ENCODE assay signal across 13 mouse cellular contexts in the genomic region with DNA sequence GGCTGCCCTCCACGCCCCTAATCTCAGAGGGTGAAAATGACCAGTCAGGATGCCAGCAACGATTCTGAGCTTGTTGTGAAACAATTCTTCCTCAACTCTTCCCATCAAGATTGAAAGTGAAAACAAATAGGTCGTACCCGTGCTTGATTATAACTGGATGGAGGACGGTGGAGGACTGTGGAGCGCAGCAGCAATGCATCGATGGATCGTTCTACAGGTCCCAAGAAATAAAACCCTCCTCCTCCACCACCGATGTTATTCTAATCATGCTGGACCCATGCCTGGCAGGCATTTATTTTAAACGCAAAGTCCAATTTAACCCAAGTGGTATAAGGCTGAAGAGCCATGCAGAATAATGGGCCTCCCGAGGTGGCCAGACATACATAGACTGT.
DNase-seq lines count a peak whose midpoint lies in the region; ATAC-seq lines count a peak whose summit lies in the region.
"Had no signal": no experiment of that assay in that cellular context is flagged by ENCODE, and none has a peak within 500 bp of the region (broad histone marks: within the 10 kb centered on the region; RNA-seq: fewer than 3 reads in every experiment).

No protein-coding gene starts in this region.

- no peak for ATAC-seq in forebrain, embryonic 15.5 days (replicated peaks)
- no peak for ATAC-seq in forebrain, embryonic 12.5 days (ENCODE audit: low FRiP score)
- no peak for ATAC-seq in midbrain, embryonic 12.5 days (ENCODE audit: low FRiP score, low read depth)
- ATAC-seq in midbrain, embryonic 11.5 days (ENCODE audit: low FRiP score): no peak
- no peak for ATAC-seq in hindbrain, embryonic 16.5 days
- ATAC-seq in neural tube, embryonic 15.5 days (ENCODE audit: low FRiP score): no peak
- ATAC-seq in activated CD4-positive, CD25-positive, alpha-beta regulatory T cell, adult 4 months: no peak
- no peak for ATAC-seq in kidney, embryonic 14.5 days (ENCODE audit: low FRiP score, low TSS enrichment)
- ATAC-seq: Patski had no signal

- no peaks in the 10 kb centered on the region for H3K27me3 ChIP-seq in forebrain, embryonic 15.5 days
- H3K27me3 ChIP-seq in forebrain, embryonic 12.5 days: 0 out of 2 replicates have a peak, but pooled peaks cover 6% of the 10 kb centered on the region
- no peaks in the 10 kb centered on the region for H3K27me3 ChIP-seq in midbrain, embryonic 12.5 days
- H3K27me3 ChIP-seq in midbrain, embryonic 11.5 days (ENCODE audit: control insufficient read depth, insufficient read depth, low read length): no peaks in the 10 kb centered on the region; the same call in 1 of the 2 replicates
- no peaks in the 10 kb centered on the region for H3K27me3 ChIP-seq in hindbrain, embryonic 16.5 days (replicated peaks; ENCODE audit: control insufficient read depth, insufficient read depth, low read length)
- H3K27me3 ChIP-seq in neural tube, embryonic 15.5 days (replicated peaks): no peaks in the 10 kb centered on the region
- no peaks in the 10 kb centered on the region for H3K27me3 ChIP-seq in kidney, embryonic 14.5 days (ENCODE audit: control insufficient read depth, insufficient read depth, low read length)
- H3K27me3 ChIP-seq: heart, embryonic 15.5 days had no signal

- 78% methylated on average over 11 of the region's 11 CpGs for WGBS in forebrain, embryonic 15.5 days
- 86% methylated on average over 11 of the region's 11 CpGs for WGBS in forebrain, embryonic 12.5 days
- WGBS in midbrain, embryonic 12.5 days: 90% methylated on average over 11 of the region's 11 CpGs
- 92% methylated on average over 11 of the region's 11 CpGs for WGBS in midbrain, embryonic 11.5 days
- 75% methylated on average over 11 of the region's 11 CpGs for WGBS in hindbrain, embryonic 16.5 days
- WGBS in neural tube, embryonic 15.5 days: 80% methylated on average over 11 of the region's 11 CpGs
- 89% methylated on average over 11 of the region's 11 CpGs for WGBS in kidney, embryonic 14.5 days

- peak overlapping the region; percentile 76 for H3K27ac ChIP-seq in forebrain, embryonic 15.5 days (replicated peaks)
- H3K27ac ChIP-seq in forebrain, embryonic 12.5 days: no peak overlapping the region
- peak overlapping the region; percentile 36; the same call in 1 of the 2 replicates for H3K27ac ChIP-seq in midbrain, embryonic 12.5 days (replicated peaks)
- H3K27ac ChIP-seq in midbrain, embryonic 11.5 days (ENCODE audit: low read depth, low read length): no peak overlapping the region
- H3K27ac ChIP-seq in hindbrain, embryonic 16.5 days (ENCODE audit: low read depth, low read length): peak overlapping the region; percentile 57
- peak overlapping the region; percentile 56; the same call in 1 of the 2 replicates for H3K27ac ChIP-seq in neural tube, embryonic 15.5 days (replicated peaks)
- no peak overlapping the region for H3K27ac ChIP-seq in kidney, embryonic 14.5 days (ENCODE audit: low read depth, low read length)
- H3K27ac ChIP-seq: heart, embryonic 15.5 days had no signal

- H3K4me2 ChIP-seq in forebrain, embryonic 15.5 days (replicated peaks): no peak overlapping the region
- no peak overlapping the region for H3K4me2 ChIP-seq in forebrain, embryonic 12.5 days
- H3K4me2 ChIP-seq in midbrain, embryonic 12.5 days (replicated peaks): no peak overlapping the region
- H3K4me2 ChIP-seq in midbrain, embryonic 11.5 days: no peak overlapping the region
- H3K4me2 ChIP-seq in hindbrain, embryonic 16.5 days (ENCODE audit: low read length): no peak overlapping the region
- no peak overlapping the region for H3K4me2 ChIP-seq in neural tube, embryonic 15.5 days
- no peak overlapping the region for H3K4me2 ChIP-seq in kidney, embryonic 14.5 days (replicated peaks; ENCODE audit: low read depth, low read length)
- H3K4me2 ChIP-seq: heart, embryonic 15.5 days had no signal

- H3K9ac ChIP-seq in forebrain, embryonic 15.5 days (replicated peaks): no peak overlapping the region
- H3K9ac ChIP-seq in forebrain, embryonic 12.5 days: no peak overlapping the region
- no peak overlapping the region for H3K9ac ChIP-seq in midbrain, embryonic 12.5 days (replicated peaks)
- H3K9ac ChIP-seq in midbrain, embryonic 11.5 days (ENCODE audit: low read length): no peak overlapping the region
- H3K9ac ChIP-seq in hindbrain, embryonic 16.5 days (ENCODE audit: low read depth, low read length): no peak overlapping the region
- H3K9ac ChIP-seq in neural tube, embryonic 15.5 days (replicated peaks): no peak overlapping the region
- H3K9ac ChIP-seq in kidney, embryonic 14.5 days (ENCODE audit: low read depth, low read length): no peak overlapping the region
- H3K9ac ChIP-seq: heart, embryonic 15.5 days had no signal

- DNase-seq in midbrain, embryonic 11.5 days (ENCODE audit: low spot score, missing footprints): no peak
- DNase-seq: kidney, adult 8-10 months; kidney, postnatal 4 days had no signal

- H3K4me1 ChIP-seq in forebrain, embryonic 15.5 days: peaks cover 34% of the 10 kb centered on the region
- H3K4me1 ChIP-seq in forebrain, embryonic 12.5 days: peaks cover 12% of the 10 kb centered on the region
- H3K4me1 ChIP-seq in midbrain, embryonic 12.5 days: peaks cover 14% of the 10 kb centered on the region
- no peaks in the 10 kb centered on the region for H3K4me1 ChIP-seq in midbrain, embryonic 11.5 days (ENCODE audit: control insufficient read depth, insufficient read depth, low read length)
- peaks cover 22% of the 10 kb centered on the region for H3K4me1 ChIP-seq in hindbrain, embryonic 16.5 days (ENCODE audit: control insufficient read depth, insufficient read depth, low read depth, low read length)
- H3K4me1 ChIP-seq in neural tube, embryonic 15.5 days: peaks cover 28% of the 10 kb centered on the region
- no peaks in the 10 kb centered on the region for H3K4me1 ChIP-seq in kidney, embryonic 14.5 days (ENCODE audit: control insufficient read depth, insufficient read depth, low read length)
- H3K4me1 ChIP-seq: heart, embryonic 15.5 days had no signal

- H3K36me3 ChIP-seq in forebrain, embryonic 15.5 days: no peaks in the 10 kb centered on the region
- no peaks in the 10 kb centered on the region for H3K36me3 ChIP-seq in forebrain, embryonic 12.5 days (replicated peaks)
- no peaks in the 10 kb centered on the region for H3K36me3 ChIP-seq in midbrain, embryonic 12.5 days
- no peaks in the 10 kb centered on the region for H3K36me3 ChIP-seq in midbrain, embryonic 11.5 days (ENCODE audit: control insufficient read depth, insufficient read depth, low read length)
- H3K36me3 ChIP-seq in hindbrain, embryonic 16.5 days (ENCODE audit: control insufficient read depth, insufficient read depth, low read length): no peaks in the 10 kb centered on the region
- H3K36me3 ChIP-seq in neural tube, embryonic 15.5 days: no peaks in the 10 kb centered on the region
- no peaks in the 10 kb centered on the region for H3K36me3 ChIP-seq in kidney, embryonic 14.5 days (ENCODE audit: control insufficient read depth, insufficient read depth, low read length)
- H3K36me3 ChIP-seq: heart, embryonic 15.5 days had no signal

- no peaks in the 10 kb centered on the region for H3K9me3 ChIP-seq in forebrain, embryonic 15.5 days
- no peaks in the 10 kb centered on the region for H3K9me3 ChIP-seq in forebrain, embryonic 12.5 days
- no peaks in the 10 kb centered on the region for H3K9me3 ChIP-seq in midbrain, embryonic 12.5 days
- no peaks in the 10 kb centered on the region for H3K9me3 ChIP-seq in midbrain, embryonic 11.5 days (ENCODE audit: control insufficient read depth, low read length)
- H3K9me3 ChIP-seq in hindbrain, embryonic 16.5 days (ENCODE audit: control insufficient read depth, low read length): no peaks in the 10 kb centered on the region
- H3K9me3 ChIP-seq in neural tube, embryonic 15.5 days (replicated peaks): no peaks in the 10 kb centered on the region
- no peaks in the 10 kb centered on the region for H3K9me3 ChIP-seq in kidney, embryonic 14.5 days (ENCODE audit: control insufficient read depth, low read length)
- H3K9me3 ChIP-seq: heart, embryonic 15.5 days had no signal

- H3K4me3 ChIP-seq in forebrain, embryonic 15.5 days: no peak overlapping the region
- H3K4me3 ChIP-seq in forebrain, embryonic 12.5 days (replicated peaks): no peak overlapping the region
- no peak overlapping the region for H3K4me3 ChIP-seq in midbrain, embryonic 12.5 days
- no peak overlapping the region for H3K4me3 ChIP-seq in midbrain, embryonic 11.5 days (ENCODE audit: low read depth, low read length)
- no peak overlapping the region for H3K4me3 ChIP-seq in hindbrain, embryonic 16.5 days (ENCODE audit: low read length)
- H3K4me3 ChIP-seq in neural tube, embryonic 15.5 days (replicated peaks): no peak overlapping the region
- H3K4me3 ChIP-seq in kidney, embryonic 14.5 days (ENCODE audit: low read length): no peak overlapping the region
- H3K4me3 ChIP-seq: heart, embryonic 15.5 days; myocyte had no signal

Comparison
In these comparisons a context has a peak if more than half of its experiments do, and no peak if none do; other contexts are left out.
1. H3K27ac ChIP-seq: peak in forebrain, embryonic 15.5 days (single experiment), midbrain, embryonic 12.5 days (single experiment), hindbrain, embryonic 16.5 days (single experiment) and neural tube, embryonic 15.5 days (single experiment); none in forebrain, embryonic 12.5 days (single experiment), midbrain, embryonic 11.5 days (single experiment) and kidney, embryonic 14.5 days (single experiment).